Mouse (Mus musculus) thymus, postnatal 14 days (tissue): ENCODE measurements around the gene Syna.
A peak's percentile ranks its signal among the peaks of the same experiment; 100 is the strongest.

ENCODE experiments used
- DNase-seq: peaks from one replicate; pipeline ENCODE4 v3.0.0; 2021

Gene Syna

DNA sequence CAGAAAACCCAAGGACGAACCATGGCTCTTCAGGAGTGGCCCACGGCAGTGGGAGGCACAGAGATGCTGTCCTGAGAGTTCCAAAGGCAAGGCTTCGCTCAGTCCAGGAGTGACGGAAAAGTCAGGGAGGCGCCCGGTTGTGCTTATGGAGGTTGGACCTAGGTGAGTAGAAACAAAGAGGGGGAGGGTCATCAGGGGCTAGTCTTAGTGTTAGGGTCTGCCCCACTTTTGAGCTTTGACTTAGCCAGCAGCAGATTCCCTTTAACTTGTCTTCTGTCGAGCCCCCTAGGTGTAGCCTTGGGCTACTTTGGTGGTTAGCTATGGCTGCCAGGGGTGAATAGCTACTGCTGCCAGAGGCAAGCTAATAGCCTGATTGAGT is at the start of gene Syna:
Gene Syna (minus strand): TSS at position 101 of the 379 bp plus-strand sequence.
- DNase-seq = no peak

DNA sequence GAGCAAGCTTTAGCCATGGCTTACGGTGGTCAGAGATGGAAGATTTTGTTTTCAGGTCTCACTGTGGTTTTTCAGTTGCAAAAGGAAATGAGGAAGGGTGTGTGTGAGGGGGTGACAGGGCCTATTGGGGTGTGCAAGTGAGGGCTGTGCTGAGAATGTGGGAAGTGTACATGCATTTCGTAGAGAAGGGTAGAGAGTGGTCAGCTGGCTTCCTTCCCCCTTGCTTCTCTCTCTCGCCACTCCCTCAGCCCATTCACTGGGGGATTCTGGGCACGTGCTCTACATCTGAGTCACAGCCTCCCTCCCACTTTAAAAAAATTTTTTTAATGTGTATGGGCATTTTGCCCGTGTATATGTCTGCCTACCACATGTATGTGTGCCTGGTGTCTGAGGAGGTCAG is 47.1 kb upstream of the Syna start:
- peak; percentile 18 for DNase-seq

- peak; percentile 21 for DNase-seq
Observed at GRCm38 (mm10) chr5:134606314-134606713, 46.3 kb upstream of the Syna start.

- DNase-seq = no peak
Observed at GRCm38 (mm10) chr5:134604376-134604775, 44.4 kb upstream of the Syna start.

GRCm38 (mm10) chr5:134597711-134598110 is 37.7 kb upstream of the Syna start:
- no peak for DNase-seq

GRCm38 (mm10) chr5:134593093-134593492 is 33.1 kb upstream of the Syna start:
- no peak for DNase-seq

DNA sequence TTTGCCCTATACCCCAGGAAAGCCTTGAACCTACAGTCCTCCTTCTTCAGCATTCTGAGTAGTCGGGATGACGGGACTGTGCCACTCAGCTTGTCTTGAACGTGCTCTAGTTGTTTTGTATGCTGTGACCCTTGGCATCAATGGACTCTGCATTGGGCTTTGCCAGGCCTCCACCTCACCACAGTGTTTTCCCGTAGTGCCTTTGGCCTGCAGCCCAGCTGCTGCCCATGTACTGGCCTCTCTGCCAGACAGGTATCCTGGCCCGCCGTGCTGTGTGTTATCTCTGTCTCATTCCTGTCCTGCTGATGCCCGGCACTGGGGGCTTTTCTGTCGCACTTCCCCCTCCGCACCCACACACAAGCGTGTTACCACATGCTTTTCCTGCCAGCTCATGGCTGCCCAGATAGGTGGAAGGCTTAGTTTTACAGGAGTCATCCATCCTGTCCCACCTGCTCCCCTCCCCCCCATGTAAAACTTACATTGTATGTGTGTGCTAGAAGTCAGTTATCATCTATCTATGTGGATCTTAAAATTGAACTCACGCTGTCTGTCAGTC is 32.1 kb upstream of the Syna start:
- DNase-seq = no peak

DNA sequence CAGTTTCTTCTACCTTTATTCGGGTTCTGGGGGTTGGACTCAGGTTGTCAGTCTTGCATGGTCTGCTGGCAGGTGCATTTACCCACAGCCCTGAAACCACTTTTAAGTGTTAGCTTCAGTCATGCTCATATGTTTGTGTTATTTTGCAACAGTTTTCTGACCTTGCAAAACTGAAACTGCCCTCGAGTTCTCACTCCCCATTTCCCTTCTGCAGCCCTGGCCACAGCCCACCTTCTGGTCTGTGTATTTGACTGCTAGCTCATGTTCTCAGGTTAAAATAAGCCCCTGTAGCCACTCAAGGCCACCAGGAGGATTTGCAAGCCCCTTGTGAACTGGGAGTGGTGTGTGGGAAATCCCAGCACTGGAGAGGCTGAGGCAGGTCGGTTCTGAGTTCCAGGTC is 29.9 kb upstream of the Syna start:
- no peak for DNase-seq

- no peak for DNase-seq
Observed at GRCm38 (mm10) chr5:134584798-134585197, 24.8 kb upstream of the Syna start.

GRCm38 (mm10) chr5:134583884-134584213 is 23.9 kb upstream of the Syna start:
- DNase-seq = no peak

- peak; percentile 16 for DNase-seq
Observed at GRCm38 (mm10) chr5:134583006-134583883, 23.3 kb upstream of the Syna start.

- peak; percentile 98 for DNase-seq
Observed at GRCm38 (mm10) chr5:134582221-134582907, 22.4 kb upstream of the Syna start.

DNA sequence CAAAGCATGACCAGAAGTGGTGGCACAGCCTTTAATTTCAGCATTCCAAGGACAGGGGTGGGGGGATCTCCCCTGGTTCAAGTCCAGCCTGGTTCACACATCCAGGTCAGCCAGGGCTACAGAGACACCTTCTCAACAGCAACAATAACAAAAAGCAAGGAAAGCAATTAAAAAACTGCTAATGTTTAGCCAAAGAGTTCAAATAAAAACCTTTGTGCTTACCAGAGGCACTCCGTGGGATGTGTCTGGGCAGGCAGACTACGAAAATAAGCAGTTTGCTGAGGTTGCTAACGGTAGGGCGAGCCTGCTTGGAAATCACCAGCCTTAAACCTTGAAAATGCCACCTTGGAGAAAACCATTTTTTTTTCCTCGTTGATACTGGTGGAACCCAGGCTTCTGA is 21.2 kb upstream of the Syna start, which contains the start of gene Rfc2:
Gene Rfc2 (plus strand): TSS at position 221 of the 400 bp plus-strand sequence.
- DNase-seq = no peak

DNA sequence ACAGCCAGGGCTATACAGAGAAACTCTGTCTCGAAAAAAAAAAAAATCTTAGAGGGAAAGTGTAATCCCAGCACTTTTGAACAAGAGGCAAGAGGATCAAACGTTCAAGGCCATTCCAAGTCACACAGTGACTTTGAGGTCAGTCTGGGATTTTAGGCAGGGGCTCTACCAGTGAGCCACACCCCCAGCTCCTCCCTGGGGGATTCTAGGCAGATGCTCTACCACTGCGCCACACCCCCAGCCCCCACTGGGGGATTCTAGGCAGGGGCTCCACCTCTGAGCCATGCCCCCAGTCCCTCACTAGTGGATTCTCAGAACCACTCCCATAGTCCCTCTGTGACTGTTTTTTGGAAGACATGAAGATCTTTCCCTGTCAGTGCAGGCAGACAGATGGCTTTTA is 19.2 kb upstream of the Syna start:
- no peak for DNase-seq

- DNase-seq = no peak
Observed at GRCm38 (mm10) chr5:134577534-134577933, 17.6 kb upstream of the Syna start.

- DNase-seq = no peak
Observed at GRCm38 (mm10) chr5:134576517-134577220, 16.7 kb upstream of the Syna start.

- DNase-seq = no peak
Observed at GRCm38 (mm10) chr5:134575833-134576232, 15.9 kb upstream of the Syna start.

DNA sequence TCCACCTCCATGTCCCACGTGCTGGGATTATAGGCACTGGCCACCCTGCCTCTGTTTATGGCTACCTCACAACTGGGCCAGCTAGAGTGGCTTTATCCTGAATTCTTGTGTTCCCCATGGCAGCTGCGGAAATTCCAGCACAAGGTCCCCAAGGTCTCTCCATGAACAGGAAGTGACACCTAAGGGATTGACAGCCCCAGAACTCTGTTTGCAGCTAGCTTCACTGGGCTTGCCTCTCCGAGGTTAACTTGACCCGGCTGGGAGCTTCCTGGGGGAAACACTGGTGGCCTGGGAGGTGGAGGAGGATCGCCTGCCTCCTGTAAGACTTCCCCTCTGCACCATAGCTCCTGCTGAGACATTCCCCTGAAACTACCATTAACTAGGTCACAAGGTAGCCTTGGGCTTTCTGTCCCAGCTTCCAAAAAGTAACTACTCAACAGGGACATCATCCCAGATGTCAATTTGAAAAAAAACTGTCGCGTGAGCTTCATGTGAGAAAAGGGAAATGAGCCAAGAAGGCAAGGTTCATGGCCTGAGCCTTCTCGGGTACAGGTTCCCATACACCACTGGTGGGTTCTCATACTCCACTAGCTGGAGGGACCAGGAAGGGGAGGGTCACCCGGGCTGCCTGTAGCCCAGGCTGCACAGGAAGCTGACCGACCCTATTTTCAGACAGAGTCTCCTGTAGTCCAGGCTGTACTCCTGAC is 12.7 kb upstream of the Syna start:
- no peak for DNase-seq

DNA sequence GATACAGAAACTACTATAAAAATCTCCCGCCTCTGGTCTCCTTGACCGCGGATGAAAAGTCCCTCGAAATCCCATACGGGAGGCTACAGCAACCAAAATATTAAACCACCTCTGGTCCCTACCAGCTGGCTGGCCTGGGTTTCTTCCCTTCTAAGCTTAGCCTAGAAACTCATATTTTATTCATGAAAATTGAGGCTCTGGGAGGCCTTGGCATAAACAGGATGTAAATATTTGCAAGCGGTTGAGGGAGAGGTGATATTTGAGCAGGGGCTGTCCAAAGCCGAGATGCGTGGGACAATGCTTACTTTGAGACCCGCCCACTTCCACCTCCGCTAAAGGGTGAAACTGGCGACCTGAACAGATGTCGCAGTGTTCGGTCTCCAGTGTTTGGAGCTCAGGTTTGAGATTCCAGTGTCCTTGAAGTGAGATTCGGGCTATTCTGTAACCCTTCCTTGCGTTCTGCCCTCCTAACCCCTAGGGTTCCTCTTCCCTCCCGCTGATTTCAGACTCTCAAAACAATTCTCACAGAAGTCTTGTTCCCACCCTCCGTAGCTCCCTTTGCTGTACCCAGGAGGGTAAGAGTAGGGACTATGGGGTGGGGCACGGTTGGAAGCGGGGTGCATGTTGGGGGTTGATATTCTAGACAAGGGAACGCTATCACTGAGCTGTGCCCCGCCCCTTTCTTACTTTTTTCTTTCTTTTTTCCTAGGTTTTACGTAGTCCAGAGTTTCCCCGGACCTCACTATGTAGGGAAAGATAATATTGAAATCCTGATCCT is 11.9 kb upstream of the Syna start:
- DNase-seq = peak; percentile 31

GRCm38 (mm10) chr5:134568964-134569491 is 9.1 kb upstream of the Syna start:
- no peak for DNase-seq

DNA sequence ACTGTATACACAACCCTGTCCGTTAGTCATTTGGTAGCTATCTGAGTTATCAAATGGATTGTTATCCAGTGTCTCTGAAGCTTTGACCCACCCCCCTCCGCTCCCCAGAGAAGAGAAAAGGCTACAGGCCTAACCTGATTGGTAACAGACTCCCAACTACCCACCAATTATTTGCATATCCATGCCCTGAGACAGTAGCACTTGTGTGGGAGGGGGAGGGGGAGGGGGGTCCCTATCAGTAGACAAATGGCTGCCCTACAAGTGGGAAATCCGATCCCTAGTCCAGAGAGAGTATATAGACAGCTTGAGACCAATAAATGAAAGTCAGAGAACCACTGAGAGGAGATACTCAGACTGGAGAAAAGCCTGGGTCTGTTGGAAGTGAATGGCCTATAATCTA is 8.1 kb upstream of the Syna start:
- DNase-seq = no peak

- no peak for DNase-seq
Observed at GRCm38 (mm10) chr5:134567445-134567844, 7.5 kb upstream of the Syna start.
